8 mouse cellular contexts compared by ENCODE assay signal in the genomic region with DNA sequence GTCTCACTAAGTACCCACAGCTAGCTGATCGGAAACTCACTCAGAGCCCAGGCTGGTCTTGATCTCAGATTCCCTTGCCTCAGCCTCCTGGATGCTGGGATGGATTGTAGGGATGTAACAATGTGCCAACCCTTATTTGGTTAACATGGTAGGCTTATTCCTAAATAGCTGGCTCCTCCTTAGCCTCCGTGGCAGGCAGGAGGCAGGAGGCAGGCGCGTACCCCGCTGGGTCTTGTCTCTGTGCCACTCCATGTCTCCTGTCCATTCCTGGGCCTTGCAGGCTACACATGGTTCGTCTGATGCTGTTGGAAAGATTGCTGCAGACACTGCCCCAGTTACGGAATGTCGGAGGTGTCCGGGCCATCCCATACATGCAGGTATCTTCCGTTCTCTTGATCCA.
"Had no signal": no experiment of that assay in that cellular context is flagged by ENCODE, and none has a peak within 500 bp of the region (broad histone marks: within the 10 kb centered on the region; RNA-seq: fewer than 3 reads in every experiment).

No protein-coding gene starts in this region.

- ATAC-seq: midbrain, embryonic 16.5 days had no signal

- DNase-seq: kidney, postnatal 36 days; layer of hippocampus, adult 9-11 months; layer of hippocampus, postnatal 36 days; left cerebral cortex, postnatal 4 days; lung, adult 18-20 months; right cerebral cortex, postnatal 25 days; thymus, postnatal 4 days had no signal
